Mouse (Mus musculus) neural tube, embryonic 10.5 days (tissue): ENCODE data around the gene Arfip1.

Experiments used
- DNase-seq: peaks from one replicate; pipeline ENCODE4 v3.0.0-alpha.2; 2017; ENCODE audit warnings: low spot score; ENCODE audit errors: extremely low spot score

The Arfip1 gene

DNA sequence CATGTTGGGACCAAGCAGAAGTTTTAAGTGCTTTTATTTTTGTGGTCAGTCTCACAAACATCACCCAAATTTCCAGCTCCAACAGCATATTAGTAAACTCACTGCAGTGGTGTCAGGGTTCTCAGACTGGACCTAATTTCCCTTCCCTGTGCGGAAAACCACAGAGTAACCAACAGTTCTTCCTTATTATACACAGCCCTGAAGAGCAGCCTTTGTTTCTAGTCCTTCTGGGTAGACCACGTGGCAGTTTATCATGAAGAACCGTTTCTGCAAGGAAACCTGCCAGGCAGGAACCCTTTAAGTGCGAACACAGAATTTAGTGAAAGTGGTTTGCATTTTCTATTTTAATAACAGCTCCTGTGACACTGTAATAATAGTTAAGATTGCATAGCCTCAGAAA, 90.3 kb downstream of the Arfip1 start:
- no peak for DNase-seq

DNA sequence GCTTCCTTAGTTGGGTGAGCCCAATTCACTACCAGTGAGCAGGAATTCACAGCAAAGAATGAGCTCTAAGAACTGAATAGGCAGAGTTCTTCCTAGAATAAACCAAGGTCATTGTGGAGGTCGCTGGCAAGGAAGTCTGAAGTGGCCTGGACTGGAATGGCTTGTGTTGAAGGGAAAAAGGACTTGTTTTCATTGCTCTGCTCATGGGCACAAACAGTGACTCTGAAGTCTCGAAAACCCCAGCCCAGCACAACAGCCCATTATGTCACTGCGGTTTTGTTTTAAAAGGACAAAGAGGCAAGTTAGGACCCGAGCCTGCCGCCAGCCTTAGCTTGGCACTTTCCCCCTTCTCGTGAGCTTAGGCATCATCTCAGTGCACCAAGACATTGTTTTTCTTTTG, 93.7 kb downstream of the Arfip1 start:
- DNase-seq: no peak

DNA sequence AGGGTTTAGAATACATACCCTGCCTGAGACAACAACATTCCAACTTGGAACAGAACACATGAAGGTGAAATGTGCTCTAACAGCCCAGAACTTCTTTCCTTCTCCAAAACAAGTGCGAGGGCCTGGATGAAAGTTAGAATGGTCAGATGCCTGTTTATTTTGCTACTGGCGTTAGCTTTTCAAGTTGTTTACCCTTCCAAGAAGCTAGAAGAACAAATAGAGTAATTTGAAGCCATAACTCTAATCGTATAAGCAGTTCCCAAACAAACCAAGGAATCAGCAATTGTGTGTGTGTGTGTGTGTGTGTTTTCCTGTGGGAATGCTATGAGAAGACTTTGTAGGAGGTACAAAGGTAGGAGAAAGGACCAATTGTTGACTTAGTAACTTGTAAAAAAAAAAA, 97.5 kb downstream of the Arfip1 start:
- DNase-seq: no peak

DNA sequence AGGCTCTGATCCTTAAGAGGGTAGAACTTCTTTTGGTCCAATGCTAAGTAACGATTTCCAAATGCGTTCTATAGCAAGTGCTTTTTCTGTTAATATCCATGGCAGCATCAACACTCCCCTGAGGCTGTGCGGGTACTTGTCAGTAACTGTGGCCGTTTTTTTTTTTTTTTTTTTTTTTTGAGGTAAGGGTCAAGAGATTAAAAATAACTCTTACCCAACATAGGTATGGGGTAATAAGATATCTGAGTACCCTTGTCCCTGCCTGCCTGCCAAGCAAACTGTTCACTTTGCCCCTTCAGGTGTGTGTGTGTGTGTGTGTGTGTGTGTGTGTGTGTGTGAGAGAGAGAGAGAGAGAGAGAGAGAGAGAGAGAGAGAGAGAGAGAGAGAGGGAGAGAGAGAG, 98.1 kb downstream of the Arfip1 start:
- DNase-seq: no peak

DNA sequence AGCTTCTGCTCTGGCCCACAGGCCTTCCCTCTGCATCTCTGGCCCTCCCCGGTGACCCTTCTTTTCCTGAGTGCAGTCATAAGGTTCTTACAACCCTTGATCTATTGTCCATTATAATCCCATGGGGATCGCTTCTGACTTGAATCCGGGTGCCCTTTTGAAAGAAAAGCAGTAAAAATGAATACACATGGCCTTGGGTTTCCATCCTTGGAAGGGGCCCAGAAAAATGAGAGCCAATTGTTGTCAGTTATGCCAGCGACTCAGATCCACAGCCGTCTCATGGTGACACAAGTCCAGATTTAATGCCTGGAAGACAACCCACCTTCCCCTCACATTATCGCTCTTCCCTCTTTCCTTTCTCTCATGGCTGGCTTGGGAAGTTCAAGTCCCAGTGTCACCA, 100.3 kb downstream of the Arfip1 start:
- DNase-seq: no peak

DNA sequence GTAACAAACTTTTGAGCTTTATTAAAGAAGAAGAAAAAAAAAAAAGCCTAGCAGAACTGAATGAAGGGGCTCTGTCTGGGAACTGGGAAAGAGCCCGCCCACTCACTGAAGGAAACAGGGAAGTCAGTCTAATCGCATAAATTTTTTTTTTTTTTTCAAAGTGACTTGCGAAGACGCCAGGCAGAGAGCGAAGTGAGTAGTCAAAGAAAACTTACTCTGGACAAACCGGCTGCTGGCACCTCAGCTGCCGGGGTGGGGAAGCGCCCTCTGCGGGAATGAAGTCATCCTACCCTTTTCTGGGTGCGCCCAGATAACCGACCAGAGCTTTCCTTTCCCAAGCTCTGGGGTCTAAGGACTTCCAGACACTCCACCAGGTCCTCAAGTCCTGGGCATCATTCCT, 101.3 kb downstream of the Arfip1 start:
- peak; percentile 41 for DNase-seq

DNA sequence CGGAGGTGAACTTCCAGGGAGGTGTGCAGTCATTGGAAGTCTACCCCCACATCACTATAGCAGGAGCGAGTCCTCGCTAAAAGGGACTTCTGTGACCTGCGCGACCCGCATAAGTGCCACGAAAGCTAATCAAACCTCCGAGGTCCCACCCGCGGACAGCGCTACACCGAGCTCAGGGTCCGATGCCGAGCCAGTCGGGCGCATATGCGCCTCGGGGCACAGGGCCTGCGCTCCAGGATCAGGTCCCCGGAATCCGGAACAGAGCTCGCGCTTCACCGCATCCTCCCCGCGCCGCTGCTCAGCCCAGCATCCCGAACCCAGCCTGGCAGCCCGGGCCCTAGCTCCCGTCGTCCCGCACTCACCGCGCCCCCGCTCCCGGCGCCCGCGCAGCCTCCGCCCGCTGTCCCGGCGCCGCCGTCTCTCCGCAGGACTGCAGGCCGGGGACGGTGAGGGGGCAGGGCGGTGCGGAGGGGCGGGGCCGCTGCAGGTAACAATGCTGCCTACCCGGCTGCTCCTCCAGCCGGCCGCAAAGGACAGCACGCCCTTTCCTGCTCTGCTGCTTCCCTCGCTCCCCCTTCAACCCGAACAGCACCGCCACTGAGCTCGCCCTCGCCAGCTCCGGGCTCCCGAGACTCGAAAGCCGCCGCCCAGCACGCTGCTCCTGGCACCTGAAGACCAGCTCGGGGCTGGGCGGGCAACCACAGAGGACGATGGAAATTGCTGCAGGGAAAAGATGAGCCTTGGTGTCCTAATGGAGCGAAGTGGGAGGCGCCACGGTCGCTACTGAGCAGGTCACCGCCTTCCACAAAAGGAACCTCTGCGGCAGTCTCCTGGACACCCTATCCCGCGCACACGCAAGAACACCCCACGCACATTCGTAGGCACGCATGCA, 102.2 kb downstream of the Arfip1 start, which contains the start of gene Fhdc1:
Fhdc1 (minus strand) TSS at position 424 of the 892 bp plus-strand sequence.
- DNase-seq: peak; percentile 78

DNA sequence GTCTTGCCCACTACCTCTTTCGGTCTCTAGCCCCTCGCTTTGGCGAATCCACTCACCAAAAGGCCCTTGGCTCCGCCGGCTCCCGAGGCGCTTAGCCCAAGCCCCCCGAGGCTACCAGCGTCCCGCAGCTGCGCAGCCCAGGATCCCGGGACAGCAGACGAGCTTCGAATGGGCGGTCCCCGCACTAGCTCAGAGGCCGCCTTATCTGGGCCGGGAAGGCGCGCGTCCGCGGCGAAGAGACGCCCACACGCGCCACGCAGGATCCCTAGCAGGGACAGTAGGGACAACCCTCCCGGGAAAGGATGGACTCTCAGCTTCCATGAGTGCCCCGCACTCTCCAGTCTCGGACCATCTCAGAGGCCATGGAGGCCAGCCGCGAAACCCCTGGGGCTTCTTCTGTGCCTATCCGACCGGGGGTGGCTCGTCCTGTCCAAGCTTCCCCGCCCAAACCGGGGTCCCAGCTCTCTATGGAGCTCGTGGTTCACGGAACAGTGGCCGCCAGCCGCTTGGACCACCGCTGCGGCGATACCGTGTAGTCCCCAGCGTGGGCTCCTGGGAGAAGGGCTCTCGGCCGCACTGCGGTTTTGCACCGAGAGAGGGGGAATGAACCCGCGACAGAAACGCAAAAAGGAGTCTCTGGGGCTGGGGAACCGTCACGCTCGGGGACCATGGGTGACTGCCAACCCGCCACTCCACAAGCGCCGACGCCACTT, 103.0 kb downstream of the Arfip1 start:
- peak; percentile 76 for DNase-seq

DNA sequence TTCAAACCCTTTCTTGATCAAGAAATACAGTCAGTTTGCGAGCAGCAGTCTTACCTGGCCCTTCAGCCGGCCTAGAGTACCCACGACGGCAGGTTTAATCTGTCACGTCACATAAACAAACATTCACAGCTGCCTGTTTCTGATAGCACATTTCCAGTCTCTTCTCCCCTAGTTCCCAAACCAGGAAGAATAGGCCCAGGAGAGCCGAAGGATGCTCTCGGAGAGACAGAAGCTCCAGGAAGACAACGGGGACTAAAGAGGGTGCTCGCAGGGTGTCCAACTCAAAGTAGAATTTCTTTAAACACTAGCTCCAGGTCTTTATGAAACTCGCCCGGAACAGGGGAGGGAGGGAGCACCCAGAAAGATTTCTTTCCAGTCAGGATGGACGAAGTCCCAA, 103.5 kb downstream of the Arfip1 start:
- peak; percentile 42 for DNase-seq

DNA sequence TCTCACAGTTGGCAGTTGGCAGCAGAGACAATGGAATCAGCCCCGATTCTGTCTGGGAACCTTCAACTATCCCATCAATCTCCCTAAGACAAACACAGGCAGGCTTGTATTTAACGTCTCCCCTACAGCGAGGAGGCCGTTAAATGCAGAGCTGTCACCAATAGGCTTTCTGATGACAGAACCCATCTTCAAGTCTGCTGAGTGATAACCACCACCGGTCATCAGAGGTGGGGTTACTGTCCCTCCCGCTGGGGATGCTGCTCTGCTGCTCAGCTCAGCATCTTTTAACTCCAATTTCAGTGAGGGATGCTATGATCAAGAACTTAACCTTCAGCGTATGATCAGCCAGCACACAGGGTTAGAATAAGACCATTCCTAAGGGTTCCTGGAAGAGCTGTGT, 104.2 kb downstream of the Arfip1 start:
- peak; percentile 42 for DNase-seq

DNA sequence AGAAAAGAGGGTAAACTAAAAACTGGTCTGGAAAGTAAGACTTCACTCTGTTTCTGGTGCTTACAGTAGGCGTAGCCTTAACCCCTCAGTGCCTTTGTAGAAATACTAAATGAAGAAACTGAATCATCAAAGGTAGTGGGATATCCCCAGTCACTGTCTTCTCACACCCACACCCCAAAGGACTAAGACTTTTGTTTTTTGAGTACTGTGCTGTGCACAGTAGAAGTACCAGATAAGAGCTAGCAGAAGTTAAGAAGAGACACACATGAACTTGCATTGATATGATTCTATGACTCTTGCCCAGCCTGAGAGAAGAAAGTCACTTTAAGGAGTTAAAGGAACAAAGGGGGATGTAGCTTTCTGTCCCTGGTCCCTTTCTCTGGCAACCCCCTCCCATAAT, 104.9 kb downstream of the Arfip1 start:
- DNase-seq: no peak

DNA sequence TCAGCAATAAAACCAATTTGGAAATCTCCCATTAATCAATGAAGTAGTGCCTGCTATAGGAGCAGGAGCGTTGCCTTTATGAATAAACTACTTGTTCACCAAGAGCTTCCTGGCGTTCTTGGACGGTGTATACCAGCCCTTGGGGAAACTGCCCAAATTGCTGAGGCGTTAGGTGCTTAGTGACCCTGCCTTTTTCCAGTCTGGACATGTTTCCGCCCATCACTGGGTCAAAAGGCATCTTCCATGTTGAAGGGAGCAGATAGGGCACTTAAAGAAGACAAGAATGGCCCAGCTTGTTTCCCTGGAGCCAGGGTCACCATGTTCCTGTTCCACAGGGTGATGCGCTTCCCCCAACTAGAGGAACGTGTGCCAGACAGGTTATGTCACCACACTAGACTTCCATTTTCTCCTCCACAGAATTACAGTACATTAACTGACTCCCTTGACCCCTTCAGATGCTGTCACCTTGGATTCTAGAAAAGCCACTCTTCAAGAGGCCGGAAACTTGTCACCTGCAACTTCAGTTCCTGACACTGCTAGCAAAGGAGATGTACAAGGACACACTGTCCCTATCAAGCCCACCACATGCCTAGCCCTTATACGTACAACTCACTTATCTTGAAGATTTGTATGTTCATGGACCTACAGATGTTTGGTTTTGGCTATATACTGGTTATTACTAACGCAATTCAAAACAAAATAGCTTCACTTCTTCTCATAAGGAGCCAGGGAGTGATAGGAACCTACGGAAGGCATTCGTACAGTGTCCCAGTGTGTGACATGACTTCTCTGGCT, 107.2 kb downstream of the Arfip1 start:
- DNase-seq: no peak

DNA sequence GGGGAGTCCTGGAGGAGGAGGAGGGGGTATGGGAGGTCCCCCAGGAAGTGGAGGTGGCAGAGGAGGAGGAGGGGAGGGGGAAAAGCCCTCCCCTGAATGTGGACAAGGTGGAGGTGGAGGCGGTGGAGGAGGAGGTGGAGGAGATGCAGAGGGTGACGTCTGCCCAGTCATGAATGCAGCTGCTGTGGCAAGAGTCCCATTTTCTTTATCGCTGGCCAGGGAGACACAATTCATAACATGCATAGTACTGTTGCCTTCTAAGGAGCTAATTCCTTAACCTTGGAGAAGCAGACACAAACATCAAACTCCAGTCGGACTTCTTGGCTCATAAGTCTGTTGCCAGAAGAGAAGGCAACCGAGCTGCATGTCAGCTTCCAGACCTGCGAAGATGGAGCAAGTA, 108.0 kb downstream of the Arfip1 start:
- no peak for DNase-seq

DNA sequence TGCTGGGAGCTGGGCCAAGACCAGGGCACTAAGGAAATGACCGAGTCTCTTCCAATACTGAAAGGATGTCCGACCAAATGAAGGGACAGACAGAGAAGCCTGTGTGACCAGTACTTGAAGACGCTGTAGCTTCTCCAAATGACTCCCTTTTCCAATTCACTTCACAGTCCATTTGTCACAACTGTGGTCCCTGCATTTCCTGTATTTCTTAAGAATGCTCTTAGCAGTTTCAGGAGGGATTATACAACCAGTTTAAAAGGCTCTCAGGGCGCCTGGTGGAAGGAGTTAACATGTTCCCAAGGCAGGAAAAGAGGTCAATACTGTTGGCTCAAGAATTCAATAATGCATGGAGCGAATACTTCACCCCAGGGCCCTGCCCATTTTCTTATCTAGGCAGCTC, 109.5 kb downstream of the Arfip1 start:
- DNase-seq: no peak

DNA sequence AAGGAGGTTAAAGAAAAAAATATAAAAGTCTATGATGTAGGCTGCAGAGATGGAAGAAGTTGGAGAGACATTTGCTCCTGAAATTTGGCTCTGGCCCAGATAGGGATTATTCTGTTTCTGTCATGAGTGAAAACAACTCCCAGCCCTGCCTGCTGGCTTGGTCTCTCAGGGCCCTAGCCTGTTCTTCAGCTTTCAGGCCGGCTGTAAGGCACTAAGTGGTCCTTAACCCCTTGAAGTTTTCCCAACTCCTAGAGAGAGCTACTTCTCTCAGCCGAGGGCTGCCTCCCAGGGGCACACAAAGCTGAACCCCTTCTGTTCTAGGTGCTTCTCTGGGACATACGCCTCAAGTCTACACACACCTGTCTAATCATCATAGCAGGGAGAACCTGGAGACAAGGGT, 109.9 kb downstream of the Arfip1 start:
- no peak for DNase-seq

DNA sequence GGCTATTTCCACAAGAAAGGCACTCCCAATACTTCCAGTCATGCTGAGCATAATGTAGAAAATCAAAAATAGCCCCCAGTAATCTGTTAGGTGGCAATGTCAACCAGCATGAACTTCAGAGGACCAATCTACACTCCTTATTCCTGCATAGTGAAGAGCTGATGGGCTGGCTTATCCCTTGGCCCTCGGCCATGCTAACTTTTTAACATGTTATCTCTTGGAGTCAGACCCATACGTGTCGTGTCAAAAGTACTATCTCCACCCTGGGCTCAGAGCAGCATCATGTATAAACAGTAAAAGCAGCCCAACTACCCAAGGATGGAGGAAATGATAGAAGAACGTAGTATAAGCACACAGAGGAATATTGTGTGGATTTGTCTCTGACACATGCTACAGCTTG, 111.3 kb downstream of the Arfip1 start:
- DNase-seq: no peak

DNA sequence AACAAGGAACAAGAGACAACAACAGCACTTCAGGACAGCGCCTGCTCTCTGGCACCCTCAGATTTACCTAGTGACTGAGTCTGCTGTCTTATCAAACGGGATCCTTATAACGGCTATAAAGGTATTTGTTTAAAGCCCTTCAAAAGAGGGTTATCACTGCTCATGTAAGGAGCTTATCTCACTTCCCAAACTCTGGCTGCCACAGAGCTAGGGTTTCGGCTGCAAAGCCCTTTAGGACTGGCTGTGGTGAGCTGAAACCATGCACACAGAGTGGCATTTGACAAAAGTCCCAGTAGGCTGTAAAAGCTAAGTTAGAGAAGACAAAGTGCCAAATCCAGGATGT, 114.3 kb downstream of the Arfip1 start:
- no peak for DNase-seq

DNA sequence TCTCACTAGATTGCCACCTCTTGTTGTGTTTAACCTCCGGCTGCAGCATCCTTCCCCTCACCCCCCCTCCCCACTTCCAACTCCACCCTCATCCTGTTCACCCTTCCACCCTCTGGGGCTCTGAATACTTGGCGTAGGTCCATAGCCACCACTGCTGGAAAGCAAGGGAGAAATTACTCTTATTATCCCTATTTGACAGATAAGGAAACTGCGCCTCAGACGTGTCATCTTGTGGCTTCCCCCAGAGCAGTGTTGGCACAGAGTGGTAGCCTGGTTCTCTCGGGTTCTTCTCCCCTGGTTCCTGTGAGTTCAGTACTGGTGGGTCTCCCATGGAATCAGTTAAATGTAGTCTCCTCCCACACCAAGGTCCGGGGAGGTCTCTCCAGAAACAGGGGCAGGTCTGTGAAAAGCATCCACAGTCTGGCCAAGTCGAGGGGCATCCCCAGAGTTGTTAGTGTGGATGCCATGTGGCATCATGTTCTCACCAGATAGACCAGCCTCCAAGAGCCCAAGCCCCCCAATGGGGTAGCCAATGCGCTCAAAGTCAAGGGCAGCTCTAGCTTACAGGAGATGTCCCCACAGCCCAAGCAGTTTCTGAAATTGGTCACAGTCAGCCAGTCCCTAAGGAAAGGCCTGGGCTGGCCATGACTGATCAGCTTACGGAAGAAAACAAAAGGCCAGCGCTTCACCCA, 114.9 kb downstream of the Arfip1 start:
- no peak for DNase-seq

DNA sequence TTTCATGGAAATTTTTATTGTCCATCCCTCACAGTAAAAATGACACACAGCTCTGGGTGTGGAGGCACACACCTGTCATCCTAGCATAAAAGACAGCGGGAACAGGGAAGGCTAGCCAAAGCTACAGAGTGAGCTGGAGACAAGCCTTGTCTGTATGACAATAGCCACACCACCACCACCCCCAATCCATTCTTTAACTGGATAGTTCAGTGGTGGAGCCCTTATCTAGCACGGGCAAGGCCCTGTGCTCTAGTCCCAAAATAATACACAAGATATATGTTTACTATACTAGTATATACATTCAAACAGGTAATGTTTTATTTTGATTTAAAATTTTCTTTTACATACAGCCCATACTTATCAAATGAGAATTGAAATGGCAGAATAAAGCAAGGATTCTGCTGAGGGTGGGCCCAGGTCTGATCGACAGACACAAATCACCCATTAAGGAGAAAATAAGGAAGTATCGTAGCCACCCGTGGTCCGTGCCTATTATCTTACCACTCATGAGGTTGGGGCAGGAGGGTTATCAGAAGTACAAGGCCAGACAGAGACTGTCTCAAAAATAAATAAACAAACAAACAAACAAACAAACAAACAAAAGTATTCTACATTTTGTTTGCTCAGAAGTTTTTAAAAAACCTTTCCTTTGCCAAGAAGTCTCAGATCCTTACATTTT, 116.5 kb downstream of the Arfip1 start:
- no peak for DNase-seq

DNA sequence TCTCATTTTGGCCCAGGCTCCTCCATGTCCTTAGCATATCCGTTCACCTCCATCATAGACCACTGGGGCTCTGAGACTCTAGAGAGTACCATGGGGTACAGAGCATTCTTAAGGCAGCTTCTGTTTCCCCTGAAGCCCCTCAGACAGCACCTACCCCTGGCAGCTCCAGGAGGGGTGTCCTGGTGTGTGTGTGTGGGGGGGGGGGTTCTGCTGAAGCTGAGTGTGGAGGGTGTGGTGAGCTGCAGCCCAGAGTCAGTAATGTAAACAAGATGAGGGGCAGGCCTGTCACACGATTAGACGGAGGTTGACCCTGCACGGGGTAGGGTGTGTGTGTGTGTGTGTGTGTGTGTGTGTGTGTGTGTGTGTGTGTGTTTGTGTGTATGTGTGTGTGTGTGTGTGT, 120.7 kb downstream of the Arfip1 start:
- DNase-seq: no peak

DNA sequence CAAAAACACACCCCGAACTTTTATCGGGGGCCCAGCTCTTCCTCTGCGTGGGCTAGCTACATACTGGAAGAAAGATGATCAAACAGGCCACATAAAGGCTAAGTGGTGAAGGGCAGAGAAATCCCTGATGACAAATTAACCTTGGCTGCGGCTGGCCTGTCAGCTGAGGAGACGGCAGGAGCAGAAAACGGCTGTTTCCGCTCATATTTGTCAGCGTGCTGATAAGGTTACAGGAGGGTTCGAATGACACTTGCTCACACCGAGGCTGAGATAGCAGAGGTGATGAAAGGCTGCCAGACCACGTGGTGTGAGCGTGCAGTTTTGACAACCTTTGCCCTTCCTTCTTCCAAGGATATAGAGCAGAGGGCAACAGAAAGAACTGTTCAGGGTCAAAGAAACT, 121.5 kb downstream of the Arfip1 start:
- DNase-seq: peak; percentile 48
